Mouse (Mus musculus) lung, postnatal 0 days (tissue): ENCODE measurements at regions not wholly inside any gene's neighbourhood (a gene's known extent, or its start where the extent isn't known, plus 50 kb on each side); places are given as distances from the start of the nearest gene placed in this dataset.

ENCODE experiments used
- CTCF ChIP-seq: IDR thresholded peaks from 2 replicates; pipeline ENCODE4 v1.5.1; 2016; ENCODE audit warnings: antibody characterized with exemption, mild to moderate bottlenecking
- EP300 ChIP-seq: IDR thresholded peaks from 2 replicates; pipeline ENCODE4 v1.6.1; 2016; ENCODE audit warnings: antibody characterized with exemption, mild to moderate bottlenecking, control low read depth

GRCm38 (mm10) chr15:36870094-36870493 is 137.5 kb downstream of the Zfp706 start:
- no peak for TF ChIP-seq EP300
- TF ChIP-seq CTCF = no peak
